Mouse (Mus musculus): ENCODE measurements around the gene Ptrhd1. TPM values are rescaled to one million over a fixed set of nuclear protein-coding genes. Genes with fewer than 3 reads are reported as not detected.
"Not testable (repeated sequence)": the region's sequence is repeated elsewhere in the genome, so short reads cannot be mapped to it uniquely, and the experiment has no call there.

The Ptrhd1 gene
- total RNA-seq, 2 experiments from 2014 or later, result 7.8 to 8.0 TPM

DNA sequence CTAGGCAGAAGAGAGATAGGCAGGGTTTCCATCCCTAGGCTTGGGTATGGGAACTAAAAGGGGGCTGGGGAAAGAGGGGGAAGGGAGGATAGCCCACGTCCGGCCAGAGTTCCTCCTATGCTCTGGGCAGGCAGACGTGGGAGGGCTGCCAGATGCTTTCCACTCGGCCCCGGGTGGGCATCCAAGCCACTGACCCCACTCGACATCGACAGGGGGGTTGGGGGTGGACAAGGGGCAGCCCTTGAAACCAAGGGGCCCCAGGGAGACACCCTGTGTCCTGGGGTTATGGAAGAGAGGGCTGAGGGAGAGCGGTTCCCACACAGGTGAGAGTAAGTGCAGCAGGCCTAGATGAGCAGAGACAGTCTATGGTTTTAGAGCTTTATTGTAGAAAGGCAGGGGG, 6.5 kb downstream of the Ptrhd1 start:
- DNase-seq (ENCODE audit: low spot score in 2 of 2), result not testable (repeated sequence)

DNA sequence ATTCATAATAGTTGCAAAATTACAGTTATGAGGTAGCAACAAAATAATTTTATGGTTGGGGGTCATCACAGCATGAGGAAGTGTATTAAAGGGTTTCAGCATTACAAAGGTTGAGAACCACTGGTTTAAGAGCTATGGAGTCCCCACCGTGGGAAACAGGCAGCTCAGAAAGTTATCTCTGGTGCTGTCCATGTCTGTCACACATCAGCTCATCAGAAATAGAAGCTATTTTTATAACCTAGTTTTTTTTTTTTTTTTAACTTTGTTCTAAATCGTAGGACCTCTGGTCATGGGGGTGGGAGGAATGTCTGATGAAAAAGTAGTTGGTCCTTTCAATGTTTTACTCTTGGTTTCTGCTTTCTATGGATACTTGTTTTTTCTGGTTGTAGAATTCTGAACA, 10.0 kb downstream of the Ptrhd1 start:
- DNase-seq (ENCODE audit: low spot score in 2 of 2), result no peak

DNA sequence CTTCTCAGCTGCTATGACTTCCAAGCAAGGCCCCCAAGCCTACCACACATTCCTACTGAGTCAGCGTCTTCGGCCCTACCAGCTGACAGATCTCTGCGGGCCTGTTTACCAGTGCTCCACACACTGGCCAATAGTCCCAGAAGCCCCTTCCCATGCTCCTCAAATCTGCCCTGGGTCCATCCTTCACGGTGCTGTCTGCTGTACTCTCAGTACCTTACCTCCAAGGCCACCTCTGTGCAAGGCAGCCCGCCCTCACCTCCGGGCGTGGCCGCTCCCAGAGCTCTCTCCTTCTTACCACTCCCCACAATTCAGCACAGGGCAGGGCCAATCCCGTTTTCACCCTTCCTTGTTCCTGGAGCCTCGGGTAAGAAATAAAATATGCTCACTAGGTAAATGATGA, 11.9 kb downstream of the Ptrhd1 start:
- DNase-seq (ENCODE audit: low spot score in 2 of 2), result no peak

DNA sequence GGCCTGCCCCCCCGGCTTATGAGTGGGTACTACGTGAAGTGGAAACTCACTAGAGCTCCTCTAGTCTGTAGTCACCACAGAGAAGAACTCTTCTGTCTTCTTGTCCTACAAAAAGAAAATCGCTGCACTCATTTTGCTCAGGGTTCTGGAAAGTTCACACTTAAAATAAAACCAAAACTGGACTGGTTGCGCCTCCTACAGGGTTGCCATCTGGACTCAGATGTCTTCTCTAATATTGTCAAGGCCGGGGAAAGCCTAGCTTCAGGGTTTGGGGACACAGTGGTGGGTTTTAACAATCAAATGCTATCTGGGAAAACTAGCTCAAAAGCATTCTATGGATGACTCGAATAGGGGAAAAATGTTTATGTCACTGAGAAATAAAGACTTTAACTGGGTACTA, 16.0 kb downstream of the Ptrhd1 start:
- DNase-seq (ENCODE audit: low spot score in 2 of 2), result no peak

DNA sequence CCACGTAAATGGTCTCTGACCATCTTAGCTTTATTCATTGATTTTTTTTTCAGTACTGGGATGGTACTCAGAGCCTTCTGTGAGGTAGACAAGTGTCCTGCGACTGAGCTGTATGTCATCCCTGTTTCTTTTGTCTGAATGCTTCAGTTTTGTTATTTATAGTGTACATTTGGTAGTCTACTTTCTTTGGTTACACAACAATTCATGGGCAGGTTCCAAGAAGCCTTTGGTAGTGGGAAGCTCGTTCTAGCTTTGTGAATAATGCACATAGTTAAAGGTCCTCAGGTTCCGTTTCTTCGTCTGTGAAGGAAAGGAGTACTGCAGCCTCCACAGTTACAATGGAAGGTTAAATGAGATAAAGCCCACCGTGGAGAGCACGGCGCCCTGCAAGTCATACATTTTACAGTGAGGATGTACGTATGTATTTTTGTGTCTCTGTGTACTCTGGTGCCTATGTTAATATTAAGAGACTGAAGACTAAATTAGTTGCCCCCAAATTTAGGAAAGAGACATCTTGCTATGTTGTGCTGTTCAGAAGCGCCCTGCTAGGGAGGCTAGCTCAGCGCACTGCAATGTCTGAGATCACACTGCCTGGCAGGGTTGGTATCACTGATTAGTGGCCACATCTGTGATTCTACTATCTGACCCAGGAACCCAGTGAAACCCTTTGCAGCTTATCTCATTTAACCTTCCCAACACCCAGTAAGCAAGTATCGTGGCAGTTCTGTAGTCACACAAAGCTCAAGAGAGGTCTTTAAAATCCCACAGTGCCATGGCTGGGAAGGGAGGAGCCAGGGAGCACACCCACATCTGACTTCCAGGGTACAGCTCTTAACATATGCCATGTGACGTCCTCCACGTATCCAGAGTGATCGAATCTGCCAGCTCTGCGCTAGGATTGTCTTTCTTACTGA, 19.2 kb downstream of the Ptrhd1 start:
- DNase-seq (ENCODE audit: low spot score in 2 of 2), result no peak

DNA sequence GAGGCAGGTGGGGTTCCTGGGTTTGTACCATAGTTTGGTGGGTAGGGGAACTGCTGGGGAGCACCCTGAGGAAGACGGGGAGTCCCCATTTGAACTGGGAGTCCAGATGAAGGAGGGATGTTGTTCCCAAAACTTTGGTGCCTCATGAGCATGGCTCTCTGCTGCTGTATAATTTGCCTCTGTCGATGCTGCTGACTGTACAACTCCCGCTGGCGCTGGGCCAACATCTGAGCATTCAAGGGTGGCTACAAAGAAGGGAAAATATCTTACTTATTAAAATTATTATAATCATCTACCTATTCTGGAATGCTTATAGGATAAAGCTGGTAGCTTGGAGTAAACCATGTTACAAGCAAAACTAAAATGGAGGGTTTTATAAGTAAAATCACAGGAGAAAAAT, 33.9 kb downstream of the Ptrhd1 start:
- no peak for DNase-seq (ENCODE audit: low spot score in 2 of 2)

DNA sequence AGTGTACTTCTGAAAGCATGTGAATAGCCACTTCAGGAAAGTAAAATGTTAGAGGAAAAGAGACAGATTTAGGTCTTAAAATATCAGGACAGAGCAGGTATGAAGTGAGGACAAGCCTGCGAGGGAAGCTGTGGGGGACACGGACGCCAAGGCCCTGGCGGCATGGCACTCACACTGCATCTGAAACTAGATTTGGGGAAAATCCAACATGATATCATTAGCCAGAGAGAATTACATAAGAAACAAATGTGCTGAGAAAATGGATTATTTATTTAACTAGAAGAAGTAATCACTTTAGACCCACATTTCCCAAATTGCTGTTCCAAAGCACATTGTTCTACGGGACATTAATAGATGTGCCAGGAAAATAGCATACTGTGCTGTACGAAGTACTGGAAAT, 37.3 kb downstream of the Ptrhd1 start:
- no peak for DNase-seq (ENCODE audit: low spot score in 2 of 2)

DNA sequence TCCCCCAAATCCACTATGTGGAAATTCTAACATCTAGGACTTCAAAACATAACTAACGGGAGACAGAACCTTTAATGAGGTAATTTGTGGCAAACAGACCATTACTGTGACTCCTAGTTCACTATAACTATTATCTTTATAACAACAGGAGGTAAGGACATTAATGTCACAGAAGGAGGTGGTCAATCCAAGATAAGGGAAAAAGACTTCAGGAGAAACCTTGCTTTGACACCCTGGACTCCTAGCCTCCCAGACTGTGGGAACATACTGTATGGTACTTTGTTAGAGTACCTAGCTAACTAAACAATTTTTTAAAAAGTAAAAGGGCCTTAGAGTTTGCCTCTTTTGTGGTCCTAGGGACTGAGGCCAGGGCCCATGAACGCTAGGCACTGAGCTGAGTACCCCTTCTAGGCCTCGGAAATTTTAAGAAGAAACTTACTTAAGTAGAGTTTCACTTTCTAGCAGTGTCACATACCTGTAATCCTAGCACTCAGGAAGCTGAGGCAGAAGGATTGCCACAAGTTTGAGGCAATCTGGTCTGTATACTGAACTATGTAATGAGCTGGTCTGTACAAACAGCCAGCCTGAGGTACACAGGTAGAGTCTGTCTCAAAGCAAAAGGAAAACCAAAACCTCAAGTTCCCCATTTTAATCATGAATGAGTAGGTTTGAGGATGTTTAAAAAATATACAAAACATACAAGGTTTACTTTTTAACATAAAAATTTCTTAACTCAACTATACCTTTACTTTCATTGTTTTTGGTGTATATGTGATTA, 45.3 kb downstream of the Ptrhd1 start:
- DNase-seq (ENCODE audit: low spot score in 2 of 2), result no peak

DNA sequence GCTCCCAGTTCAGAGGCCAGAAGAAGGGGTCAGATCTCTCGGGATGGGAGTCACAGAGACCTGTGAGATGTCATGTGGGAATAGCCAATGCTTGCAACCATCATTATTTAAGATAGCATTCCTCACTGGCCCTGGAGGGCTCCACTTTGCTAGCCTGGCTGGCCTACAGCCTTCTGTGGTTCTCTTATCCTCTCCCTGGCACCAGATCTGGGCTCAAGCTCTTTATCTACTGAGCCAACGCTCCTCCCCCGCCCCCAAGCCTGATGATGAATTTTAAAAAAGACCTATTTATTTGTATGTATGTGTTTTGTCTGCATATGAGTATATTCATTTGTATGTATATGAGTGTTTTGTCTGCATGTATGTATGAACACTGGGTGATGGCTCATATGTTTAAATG, 46.1 kb downstream of the Ptrhd1 start:
- DNase-seq (ENCODE audit: low spot score in 2 of 2), result no peak

DNA sequence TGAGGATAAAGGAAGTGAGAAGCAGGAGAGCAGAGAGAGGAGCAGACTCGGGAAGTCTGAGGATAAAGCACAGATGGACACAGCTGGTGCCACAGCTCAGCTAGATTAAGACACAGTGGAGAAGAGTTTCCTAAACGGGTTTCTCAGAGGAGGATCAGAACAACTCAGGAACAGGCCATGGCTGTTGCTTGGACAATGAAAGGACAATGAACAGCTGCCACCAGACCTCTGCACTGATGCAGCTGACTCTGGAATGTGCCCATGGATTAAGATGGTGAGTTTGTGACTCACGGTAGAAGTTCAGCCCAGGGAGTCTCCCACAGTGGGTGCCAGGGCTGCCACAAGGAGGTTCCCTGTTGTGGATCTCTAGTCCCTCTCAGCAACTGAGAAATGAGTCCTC, 51.4 kb downstream of the Ptrhd1 start:
- no peak for DNase-seq (ENCODE audit: low spot score in 2 of 2)

Other genes starting within 250 kb of the Ptrhd1 start
- gene Efr3b, start 195.1 kb upstream of the Ptrhd1 start, total RNA-seq (2021), result 1 to 10 TPM; 2.7 to 7.0 TPM
- gene Dnajc27, start 151.4 kb upstream of the Ptrhd1 start, total RNA-seq (2021), result 1 to 10 TPM; 4.8 to 6.0 TPM
- 10 to 100 TPM; 56.6 to 57.9 TPM for gene Adcy3, start 100.9 kb upstream of the Ptrhd1 start, total RNA-seq (2021)
- 1 to 10 TPM; 6.8 to 8.9 TPM for gene Cenpo, start 267 bp downstream of the Ptrhd1 start, total RNA-seq (2021)
- gene Ncoa1, start 243.2 kb downstream of the Ptrhd1 start, total RNA-seq (2021), result 10 to 100 TPM; 34.8 to 36.2 TPM

All from adrenal gland, adult 18-20 months (tissue).